Mouse (Mus musculus) heart, adult 2 months (tissue): ENCODE results near the gene Camkv.

Experiments used
- CTCF ChIP-seq: fragments of 200-600 bp; IDR thresholded peaks from 2 replicates; pipeline ENCODE4 v1.8.1; 2022; ENCODE audit warnings: antibody characterized with exemption, mild to moderate bottlenecking, moderate library complexity
- EP300 ChIP-seq: fragments of 200-500 bp; IDR thresholded peaks from 2 replicates; pipeline ENCODE4 v1.6.1; 2011; ENCODE audit warnings: low read depth, low read length, control low read depth; ENCODE audit not compliant: insufficient read depth
- POLR2A ChIP-seq: fragments of 200-500 bp; IDR thresholded peaks from 2 replicates; pipeline ENCODE4 v1.6.1; 2011; ENCODE audit warnings: mild to moderate bottlenecking, low read depth, low read length, control low read depth; ENCODE audit not compliant: insufficient read depth

DNA sequence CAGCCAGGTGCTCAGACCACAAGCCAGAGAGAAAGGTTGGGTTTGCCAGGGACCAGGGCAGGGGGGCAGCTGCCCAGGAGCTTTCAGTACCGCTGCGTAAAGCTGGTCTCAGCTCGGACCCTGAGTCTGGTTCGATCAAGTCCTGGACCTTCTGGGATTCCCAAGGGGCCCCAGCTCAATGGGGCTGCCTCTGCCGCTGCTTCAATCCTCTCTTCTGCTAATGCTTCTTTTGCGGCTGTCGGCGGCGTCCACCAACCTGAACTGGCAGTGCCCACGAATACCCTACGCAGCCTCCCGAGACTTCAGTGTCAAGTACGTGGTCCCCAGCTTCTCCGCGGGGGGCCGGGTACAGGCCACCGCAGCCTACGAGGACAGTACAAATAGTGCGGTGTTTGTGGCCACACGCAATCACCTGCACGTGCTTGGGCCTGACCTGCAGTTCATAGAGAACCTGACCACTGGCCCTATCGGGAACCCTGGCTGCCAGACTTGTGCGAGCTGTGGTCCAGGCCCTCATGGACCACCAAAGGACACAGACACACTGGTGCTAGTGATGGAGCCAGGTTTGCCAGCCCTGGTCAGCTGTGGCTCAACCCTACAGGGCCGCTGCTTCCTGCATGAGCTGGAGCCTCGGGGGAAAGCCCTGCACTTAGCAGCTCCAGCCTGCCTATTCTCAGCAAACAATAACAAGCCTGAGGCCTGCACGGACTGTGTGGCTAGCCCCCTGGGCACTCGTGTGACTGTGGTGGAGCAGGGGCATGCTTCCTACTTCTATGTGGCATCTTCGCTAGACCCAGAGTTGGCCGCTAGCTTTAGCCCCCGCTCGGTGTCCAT, 28.3 kb upstream of the Camkv start:
- TF ChIP-seq POLR2A (no peak), CTCF (no peak), EP300 (no peak)
